Mouse (Mus musculus) frontal cortex, adult 2 months (tissue): ENCODE measurements around the gene Scamp2. TPM values are rescaled to one million over a fixed set of nuclear protein-coding genes. Genes with fewer than 3 reads are reported as not detected.

Experiments
- DNase-seq, 2 experiments: peaks; one replicate each; pipeline ENCODE4 v3.0.0; 2022; ENCODE audit warnings: low spot score in 1 of 2; ENCODE audit errors: extremely low spot score in 1 of 2
- polyA plus RNA-seq: library from polyadenylated mRNA; depleted of rRNA; stranded (reverse); fragments of >200 nt; gene quantifications from 2 replicates; pipeline ENCODE4 v1.2.3, GENCODE M21; 2012; rRNA removed

Scamp2 gene
- polyA plus RNA-seq, 1 experiment: 49.7 TPM

DNA sequence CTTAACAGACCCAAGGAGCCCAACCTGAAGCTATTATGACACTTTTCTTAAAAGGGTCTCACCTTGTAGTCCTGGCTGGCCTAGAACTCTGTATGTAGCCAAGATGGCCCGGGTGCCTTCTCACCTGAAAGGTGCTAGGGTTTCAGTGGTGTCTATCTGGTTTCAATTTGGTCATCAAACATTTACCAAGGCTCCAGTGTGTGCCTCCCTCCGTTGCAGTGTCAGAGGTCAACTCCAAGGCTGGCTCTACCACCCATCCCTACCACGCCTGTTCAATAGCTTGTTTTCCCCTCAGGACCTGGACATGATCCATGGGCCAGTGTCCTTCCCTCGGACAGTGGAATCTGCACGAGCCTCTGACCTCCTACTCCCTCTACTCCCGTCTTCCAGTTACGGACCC is 63.6 kb downstream of the Scamp2 start:
- DNase-seq: no peak

- no peak for DNase-seq
Observed at GRCm38 (mm10) chr9:57625674-57626500, 65.1 kb downstream of the Scamp2 start.

- DNase-seq: no peak
Observed at GRCm38 (mm10) chr9:57627191-57627590, 66.4 kb downstream of the Scamp2 start.

DNA sequence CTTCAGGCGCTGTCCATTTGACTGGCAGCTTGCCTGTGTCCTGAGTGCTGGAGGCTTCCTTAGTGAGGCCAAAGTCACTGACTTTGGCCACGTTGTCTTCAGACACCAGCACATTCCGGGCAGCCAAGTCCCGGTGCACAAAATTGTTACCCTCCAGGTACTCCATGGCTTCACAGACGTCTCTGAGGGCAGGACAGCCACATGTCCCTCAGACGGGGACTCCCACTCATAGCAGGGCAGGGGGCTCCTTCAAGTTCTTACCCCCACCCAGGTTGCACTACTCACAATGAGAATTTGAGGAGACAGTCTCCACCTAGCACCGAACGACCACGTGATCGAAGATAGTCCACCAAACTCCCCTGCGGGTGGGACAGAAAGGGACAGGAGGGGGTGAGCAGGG is 67.1 kb downstream of the Scamp2 start:
- no peak for DNase-seq

GRCm38 (mm10) chr9:57628717-57629116 is 68.0 kb downstream of the Scamp2 start:
- DNase-seq: no peak

- DNase-seq: peak in 1 of 2 experiments; percentile 84
Observed at GRCm38 (mm10) chr9:57629118-57629874, 68.6 kb downstream of the Scamp2 start.

GRCm38 (mm10) chr9:57633481-57634024 is 72.8 kb downstream of the Scamp2 start:
- peak in 1 of 2 experiments; percentile 63 for DNase-seq

- no peak for DNase-seq
Observed at GRCm38 (mm10) chr9:57637272-57637671, 76.5 kb downstream of the Scamp2 start.

DNA sequence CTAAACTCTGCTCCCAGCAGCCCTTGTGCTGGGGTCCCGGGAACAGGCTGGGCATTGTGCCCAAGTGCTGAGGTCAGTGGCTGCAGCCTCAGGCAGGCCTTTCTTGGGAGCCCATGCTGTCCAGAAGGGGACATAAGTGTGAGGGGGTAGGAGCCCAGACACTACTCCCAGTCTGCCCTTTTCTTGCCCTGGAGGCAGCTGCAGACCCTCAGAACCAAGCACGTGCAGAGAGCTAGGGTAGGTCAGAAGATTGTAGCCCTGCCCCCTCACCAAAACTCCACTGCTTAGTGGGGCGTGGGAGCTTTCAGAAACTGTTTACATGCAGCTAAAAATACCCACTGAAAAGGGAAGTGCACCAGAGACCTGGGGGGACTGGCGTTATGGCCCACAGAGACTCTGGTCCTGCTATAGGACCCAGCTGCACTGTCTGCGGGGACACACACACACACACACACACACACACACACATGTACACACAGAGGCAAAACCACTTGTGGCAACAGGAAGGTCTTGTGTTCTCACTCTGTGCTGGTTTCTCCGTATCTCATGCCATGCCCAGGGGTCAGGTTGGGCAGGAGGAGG is 77.1 kb downstream of the Scamp2 start:
- DNase-seq: no peak

Other genes with a start within 250 kb of the Scamp2 start
- gene Ppcdc, start 120.8 kb upstream of the Scamp2 start, polyA plus RNA-seq: 23.3 and 24.5 TPM in 2 replicates
- gene Scamp5, start 92.9 kb upstream of the Scamp2 start, polyA plus RNA-seq: 343 and 371 TPM in 2 replicates
- gene Rpp25, start 56.9 kb upstream of the Scamp2 start, polyA plus RNA-seq: 32.6 and 46.9 TPM in 2 replicates
- gene Cox5a, start 39.7 kb upstream of the Scamp2 start, polyA plus RNA-seq: 416 and 459 TPM in 2 replicates
- gene Fam219b, start 23.4 kb upstream of the Scamp2 start, polyA plus RNA-seq: 10.9 and 14.5 TPM in 2 replicates
- 86.3 and 86.4 TPM in 2 replicates for gene Mpi, start 8.2 kb upstream of the Scamp2 start, polyA plus RNA-seq
- gene Ulk3, start 28.5 kb downstream of the Scamp2 start, polyA plus RNA-seq: 45.3 and 53.0 TPM in 2 replicates
- gene Cplx3, start 45.3 kb downstream of the Scamp2 start, polyA plus RNA-seq: 17.6 and 18.4 TPM in 2 replicates
- 0.08 and 0.12 TPM in 2 replicates for gene Lman1l, start 59.8 kb downstream of the Scamp2 start, polyA plus RNA-seq
- gene Csk, start 92.7 kb downstream of the Scamp2 start, polyA plus RNA-seq: 66.1 and 86.0 TPM in 2 replicates
- gene Cyp1a2, start 122.8 kb downstream of the Scamp2 start, polyA plus RNA-seq: 1.1 TPM in 1 of 2 replicates, not detected in the other
- 0.08 TPM in 2 replicates for gene Cyp1a1, start 127.0 kb downstream of the Scamp2 start, polyA plus RNA-seq
- gene Edc3, start 147.6 kb downstream of the Scamp2 start, polyA plus RNA-seq: 12.3 and 13.3 TPM in 2 replicates
- 156 and 191 TPM in 2 replicates for gene Clk3, start 204.9 kb downstream of the Scamp2 start, polyA plus RNA-seq